ENCODE assay signal across 11 mouse cellular contexts in the genomic region with DNA sequence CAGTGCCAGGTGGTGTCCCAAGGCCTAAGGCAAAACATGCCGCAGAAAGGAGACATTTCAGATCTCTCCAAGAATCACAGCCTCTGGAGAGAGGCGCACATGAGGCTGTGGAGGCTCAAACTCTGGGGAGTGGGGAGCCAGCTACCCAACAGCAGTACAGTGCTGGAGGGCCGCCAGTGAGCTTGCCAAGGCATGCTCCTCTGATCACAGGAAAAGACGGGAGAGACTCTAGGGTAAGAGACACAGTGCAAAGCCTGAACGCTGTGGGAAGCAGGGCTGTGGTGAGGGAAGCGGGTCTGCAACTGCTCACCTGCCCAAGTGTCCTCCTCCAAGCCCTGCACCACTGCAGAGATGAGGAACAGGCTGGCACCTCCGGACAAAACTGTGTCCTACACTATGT. TPM values are rescaled to one million over a fixed set of nuclear protein-coding genes. Genes with fewer than 3 reads are reported as not detected.
DNase-seq lines count a peak whose midpoint lies in the region; ATAC-seq lines count a peak whose summit lies in the region.
"Had no signal": no experiment of that assay in that cellular context is flagged by ENCODE, and none has a peak within 500 bp of the region (broad histone marks: within the 10 kb centered on the region; RNA-seq: fewer than 3 reads in every experiment).

No protein-coding gene starts in this region.

- H3K9me3 ChIP-seq in kidney, embryonic 14.5 days (ENCODE audit: control insufficient read depth, low read length): no peaks in the 10 kb centered on the region
- H3K9me3 ChIP-seq in neural tube, embryonic 15.5 days (replicated peaks): no peaks in the 10 kb centered on the region

- peak overlapping the region; percentile 57; the same call in 1 of the 2 replicates for H3K4me2 ChIP-seq in kidney, embryonic 14.5 days (replicated peaks; ENCODE audit: low read depth, low read length)
- peak overlapping the region; percentile 70 for H3K4me2 ChIP-seq in neural tube, embryonic 15.5 days

- WGBS in kidney, embryonic 14.5 days: 52% methylated on average over 7 of the region's 7 CpGs
- WGBS in neural tube, embryonic 15.5 days: 61% methylated on average over 7 of the region's 7 CpGs

- peak; percentile 38 for DNase-seq in gastrocnemius, postnatal 10 days
- no peak for DNase-seq in gastrocnemius, adult 18-20 months (ENCODE audit: low spot score)
- DNase-seq in right cerebral cortex, postnatal 4 days: peak; percentile 45
- no peak for DNase-seq in right cerebral cortex, postnatal 36 days (ENCODE audit: low spot score in 2 of 2)
- DNase-seq in lung, postnatal 36 days: no peak
- no peak for DNase-seq in frontal cortex, postnatal 36 days (ENCODE audit: low spot score in 2 of 2)

- H3K27ac ChIP-seq in kidney, embryonic 14.5 days (ENCODE audit: low read depth, low read length): no peak overlapping the region
- no peak overlapping the region for H3K27ac ChIP-seq in neural tube, embryonic 15.5 days (replicated peaks)

- no peaks in the 10 kb centered on the region for H3K4me1 ChIP-seq in kidney, embryonic 14.5 days (ENCODE audit: control insufficient read depth, insufficient read depth, low read length)
- peaks cover 11% of the 10 kb centered on the region for H3K4me1 ChIP-seq in neural tube, embryonic 15.5 days

- no peak for ATAC-seq in kidney, embryonic 14.5 days (ENCODE audit: low FRiP score, low TSS enrichment)
- 0 out of 2 replicates have a peak, but pooled peaks have one; percentile 15 for ATAC-seq in neural tube, embryonic 15.5 days (ENCODE audit: low FRiP score)

- H3K36me3 ChIP-seq in kidney, embryonic 14.5 days (ENCODE audit: control insufficient read depth, insufficient read depth, low read length): no peaks in the 10 kb centered on the region
- no peaks in the 10 kb centered on the region for H3K36me3 ChIP-seq in neural tube, embryonic 15.5 days

- no peaks in the 10 kb centered on the region for H3K27me3 ChIP-seq in kidney, embryonic 14.5 days (ENCODE audit: control insufficient read depth, insufficient read depth, low read length)
- peaks cover 20% of the 10 kb centered on the region for H3K27me3 ChIP-seq in neural tube, embryonic 15.5 days (replicated peaks)

- H3K4me3 ChIP-seq in kidney, embryonic 14.5 days (ENCODE audit: low read length): peak overlapping the region; percentile 42; the same call in 1 of the 2 replicates
- H3K4me3 ChIP-seq in neural tube, embryonic 15.5 days (replicated peaks): peak overlapping the region; percentile 57
- H3K4me3 ChIP-seq: myocyte had no signal

- H3K9ac ChIP-seq in kidney, embryonic 14.5 days (ENCODE audit: low read depth, low read length): no peak overlapping the region
- H3K9ac ChIP-seq in neural tube, embryonic 15.5 days (replicated peaks): no peak overlapping the region

RNA-seq across cellular contexts. Expression of a gene that starts 1.1 kb away (rescaled TPM):
- 1 to 10 TPM; 1.1 to 1.9 TPM for total RNA-seq in gastrocnemius, postnatal 10 days (2021)
- total RNA-seq in gastrocnemius, adult 18-20 months (2021): 1 to 10 TPM; 1.2 to 1.5 TPM
- 8.1 and 13.5 TPM in 2 replicates for polyA plus RNA-seq in kidney, embryonic 14.5 days (2014; fragmentation: Nextera tagmentation; extraction: Ambion mirVana)
- 5.6 and 6.4 TPM in 2 replicates for polyA plus RNA-seq in neural tube, embryonic 15.5 days (2015; fragmentation: Nextera tagmentation; extraction: Ambion mirVana)

RNA-seq across cellular contexts. Expression of a gene that starts 3.1 kb away (rescaled TPM):
- not detected for total RNA-seq in gastrocnemius, postnatal 10 days (2021)
- total RNA-seq in gastrocnemius, adult 18-20 months (2021): not detected
- polyA plus RNA-seq in kidney, embryonic 14.5 days (2014; fragmentation: Nextera tagmentation; extraction: Ambion mirVana): not detected in 2 replicates
- not detected in 2 replicates for polyA plus RNA-seq in neural tube, embryonic 15.5 days (2015; fragmentation: Nextera tagmentation; extraction: Ambion mirVana)
- polyA plus RNA-seq: heart, embryonic 16.5 days; myocyte; thymus, postnatal 0 days had no signal

RNA-seq across cellular contexts. Expression of a gene that starts 53.1 kb away (rescaled TPM):
- not detected for total RNA-seq in gastrocnemius, postnatal 10 days (2021)
- not detected for total RNA-seq in gastrocnemius, adult 18-20 months (2021)
- 0.44 and 0.93 TPM in 2 replicates for polyA plus RNA-seq in kidney, embryonic 14.5 days (2014; fragmentation: Nextera tagmentation; extraction: Ambion mirVana)
- 0.08 TPM in 1 of 2 replicates, not detected in the other for polyA plus RNA-seq in neural tube, embryonic 15.5 days (2015; fragmentation: Nextera tagmentation; extraction: Ambion mirVana)
- polyA plus RNA-seq: heart, embryonic 16.5 days; myocyte; thymus, postnatal 0 days had no signal

RNA-seq across cellular contexts. Expression of a gene that starts 53.5 kb away (rescaled TPM):
- total RNA-seq in gastrocnemius, postnatal 10 days (2021): under 1 TPM; 0.16 to 0.43 TPM
- not detected for total RNA-seq in gastrocnemius, adult 18-20 months (2021)
- polyA plus RNA-seq in kidney, embryonic 14.5 days (2014; fragmentation: Nextera tagmentation; extraction: Ambion mirVana): 2.4 and 3.2 TPM in 2 replicates
- 1.4 and 1.6 TPM in 2 replicates for polyA plus RNA-seq in neural tube, embryonic 15.5 days (2015; fragmentation: Nextera tagmentation; extraction: Ambion mirVana)

Comparison
In these comparisons a context has a peak if more than half of its experiments do, and no peak if none do; other contexts are left out.
1. DNase-seq: peak in gastrocnemius, postnatal 10 days (single experiment) and right cerebral cortex, postnatal 4 days (single experiment); none in gastrocnemius, adult 18-20 months (single experiment), right cerebral cortex, postnatal 36 days (0 of 2), lung, postnatal 36 days (single experiment) and frontal cortex, postnatal 36 days (0 of 2).